Mouse (Mus musculus) small intestine, adult 2 months (tissue): ENCODE results near the gene Agr2.

Experiments
- CTCF ChIP-seq: fragments of 200-500 bp; IDR thresholded peaks from 2 replicates; pipeline ENCODE4 v1.5.1; 2012; ENCODE audit warnings: low read depth, mild to moderate bottlenecking, control low read depth, inconsistent platforms, low read length, moderate library complexity, mixed read lengths; ENCODE audit not compliant: insufficient replicate concordance, insufficient read length; ENCODE audit errors: extremely low read depth
- POLR2A ChIP-seq: fragments of 200-500 bp; IDR thresholded peaks from 2 replicates; pipeline ENCODE4 v1.6.1; 2012; ENCODE audit warnings: low read depth, mild to moderate bottlenecking, control low read depth, inconsistent platforms, low read length, moderate library complexity

GRCm38 (mm10) chr12:35981732-35982360 lies 10.9 kb upstream of the Agr2 start:
- no peak for TF ChIP-seq CTCF
- TF ChIP-seq POLR2A = no peak
